Mouse (Mus musculus) embryonic facial prominence, embryonic 11.5 days (tissue): ENCODE results near the gene Tmem265. TPM values are rescaled to one million over a fixed set of nuclear protein-coding genes. Genes with fewer than 3 reads are reported as not detected.

Experiments used
- ATAC-seq: fragments of 200-750 bp; cut with Nextera tagmentation; replicated peaks from 2 replicates; pipeline ENCODE4 v1.8.0; 2017; ENCODE audit warnings: low read depth; ENCODE audit not compliant: insufficient number of reproducible peaks, low FRiP score, low TSS enrichment
- DNase-seq: peaks from one replicate; pipeline ENCODE4 v3.0.0-alpha.2; 2015; ENCODE audit warnings: low spot score
- H3K27ac ChIP-seq: fragments of 300-500 bp; sonication (generic); replicated peaks from 2 replicates; pipeline ENCODE4 v1.5.1; 2014; ENCODE audit warnings: mild to moderate bottlenecking, low read depth, low read length, control low read depth
- H3K27me3 ChIP-seq: fragments of 300-500 bp; sonication (generic); 2 replicates; pipeline ENCODE4 v1.6.1; 2014; ENCODE audit warnings: mild to moderate bottlenecking, low read length, moderate library complexity, mixed read lengths; ENCODE audit not compliant: control insufficient read depth, insufficient read depth
- H3K36me3 ChIP-seq: fragments of 300-500 bp; sonication (generic); replicated peaks from 2 replicates; pipeline ENCODE4 v1.6.1; 2014; ENCODE audit warnings: low read depth, mild to moderate bottlenecking, low read length, moderate library complexity, mixed read lengths; ENCODE audit not compliant: control insufficient read depth, insufficient read depth
- H3K4me1 ChIP-seq: fragments of 300-500 bp; sonication (generic); 2 replicates; pipeline ENCODE4 v1.6.1; 2014; ENCODE audit warnings: low read length, mixed read lengths; ENCODE audit not compliant: control insufficient read depth, insufficient read depth
- H3K4me2 ChIP-seq: fragments of 300-500 bp; sonication (generic); 2 replicates; pipeline ENCODE4 v1.6.1; 2014; ENCODE audit warnings: low read depth, mild to moderate bottlenecking, control low read depth, low read length, moderate library complexity
- H3K4me3 ChIP-seq: fragments of 300-500 bp; sonication (generic); 2 replicates; pipeline ENCODE4 v1.5.1; 2014; ENCODE audit warnings: low read depth, low read length, control low read depth
- H3K9ac ChIP-seq: fragments of 300-500 bp; sonication (generic); replicated peaks from 2 replicates; pipeline ENCODE4 v1.6.1; 2014; ENCODE audit warnings: mild to moderate bottlenecking, control low read depth, low read length
- H3K9me3 ChIP-seq: fragments of 300-500 bp; sonication (generic); replicated peaks from 2 replicates; pipeline ENCODE4 v1.6.1; 2016; ENCODE audit warnings: mild to moderate bottlenecking, low read length, inconsistent platforms, mixed read lengths; ENCODE audit not compliant: control insufficient read depth
- WGBS: fragments of 180-500 bp; shearing (Covaris S2); extraction: QIAGEN DNeasy Blood & Tissue Kit; methylation state at CpG from one replicate; pipeline ENCODE4 v1.1.7; 2014; 5-methylcytosine and 5-hydroxymethylcytosine counted together
- polyA plus RNA-seq: library from polyadenylated mRNA; unstranded; fragments of >200 nt; fragmentation: Nextera tagmentation; extraction: Ambion mirVana; gene quantifications from 2 replicates; pipeline ENCODE4 v1.2.1, GENCODE M21; 2014

Gene Tmem265
- 4.8 and 5.7 TPM in 2 replicates for polyA plus RNA-seq

DNA sequence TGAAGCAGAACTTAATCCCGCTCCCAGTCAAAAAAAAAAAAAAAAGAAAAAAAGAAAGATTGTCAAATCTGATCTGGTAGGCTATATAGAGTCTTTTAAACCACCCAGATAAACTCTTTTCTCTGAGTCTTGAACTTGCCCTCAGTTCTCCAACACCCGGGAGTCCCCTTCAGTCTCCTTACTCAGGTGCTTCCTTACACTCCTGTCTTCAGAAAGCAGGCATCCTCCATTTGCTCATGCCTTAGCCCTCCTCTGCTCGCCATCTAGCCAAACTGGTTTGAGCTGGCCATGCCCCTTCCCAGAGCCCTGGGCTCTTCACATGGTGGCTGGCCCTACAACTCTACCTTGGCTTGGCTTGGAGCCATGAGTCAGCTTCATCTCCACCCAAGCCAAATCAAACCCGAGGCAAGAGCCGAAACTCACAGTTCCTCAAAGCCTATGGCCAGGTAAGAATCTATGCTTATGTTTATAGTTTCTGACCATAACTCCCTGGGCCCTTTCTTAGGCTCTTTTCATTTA is at the start of gene Tmem265:
Gene Tmem265, plus strand, starts transcription at position 51 of the 519 bp plus-strand sequence.
- Histone ChIP-seq H3K4me2 (no peak within 1 kb of the TSS), H3K9ac (no peak within 1 kb of the TSS), H3K4me3 (no peak within 1 kb of the TSS), H3K4me1 (no peaks in the 10 kb centered on the region), H3K9me3 (no peaks in the 10 kb centered on the region), H3K27me3 (no peaks in the 10 kb centered on the region), H3K27ac (no peak within 1 kb of the TSS), H3K36me3 (peaks cover 24% of the 10 kb centered on the region)
- no peak for ATAC-seq
- WGBS: 91% methylated on average over 5 of the region's 5 CpGs
- no peak for DNase-seq

DNA sequence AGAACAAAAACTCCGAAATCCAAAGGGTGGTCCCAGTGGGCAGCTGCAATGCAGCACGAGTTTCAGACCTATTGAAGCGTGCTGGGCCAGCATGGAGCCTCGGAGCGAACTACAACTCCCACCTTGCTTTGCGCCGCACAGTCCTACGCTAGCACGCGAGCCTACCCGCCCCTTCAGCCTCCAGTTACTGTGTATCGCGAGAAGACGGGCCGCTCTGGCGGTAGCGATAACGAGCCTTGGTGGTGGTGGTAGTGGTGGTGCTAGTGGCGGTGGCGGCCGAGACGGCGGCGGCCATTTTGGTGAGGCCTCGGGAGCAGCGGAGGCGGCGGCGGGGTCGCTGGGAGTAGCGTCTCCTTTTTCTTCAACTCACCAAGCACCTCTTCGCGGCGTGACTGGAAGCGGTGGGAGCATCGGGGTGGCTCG is 49.4 kb upstream of the Tmem265 start, which contains the start of gene Srcap:
Gene Srcap, plus strand, starts transcription at position 176 of the 423 bp plus-strand sequence.
- peak within 1 kb of the TSS; percentile 80 for H3K4me3 ChIP-seq
- H3K9ac ChIP-seq: peak within 1 kb of the TSS; percentile 77
- peak within 1 kb of the TSS; percentile 59 for H3K4me2 ChIP-seq
- peak; percentile 98 for DNase-seq
- no peaks in the 10 kb centered on the region for H3K4me1 ChIP-seq
- no peaks in the 10 kb centered on the region; the same call in 1 of the 2 replicates for H3K36me3 ChIP-seq
- WGBS: under 1% methylated on average over 37 of the region's 37 CpGs
- ATAC-seq: peak; percentile 98
- peak within 1 kb of the TSS; percentile 95 for H3K27ac ChIP-seq
- H3K27me3 ChIP-seq: no peaks in the 10 kb centered on the region
- H3K9me3 ChIP-seq: no peaks in the 10 kb centered on the region

DNA sequence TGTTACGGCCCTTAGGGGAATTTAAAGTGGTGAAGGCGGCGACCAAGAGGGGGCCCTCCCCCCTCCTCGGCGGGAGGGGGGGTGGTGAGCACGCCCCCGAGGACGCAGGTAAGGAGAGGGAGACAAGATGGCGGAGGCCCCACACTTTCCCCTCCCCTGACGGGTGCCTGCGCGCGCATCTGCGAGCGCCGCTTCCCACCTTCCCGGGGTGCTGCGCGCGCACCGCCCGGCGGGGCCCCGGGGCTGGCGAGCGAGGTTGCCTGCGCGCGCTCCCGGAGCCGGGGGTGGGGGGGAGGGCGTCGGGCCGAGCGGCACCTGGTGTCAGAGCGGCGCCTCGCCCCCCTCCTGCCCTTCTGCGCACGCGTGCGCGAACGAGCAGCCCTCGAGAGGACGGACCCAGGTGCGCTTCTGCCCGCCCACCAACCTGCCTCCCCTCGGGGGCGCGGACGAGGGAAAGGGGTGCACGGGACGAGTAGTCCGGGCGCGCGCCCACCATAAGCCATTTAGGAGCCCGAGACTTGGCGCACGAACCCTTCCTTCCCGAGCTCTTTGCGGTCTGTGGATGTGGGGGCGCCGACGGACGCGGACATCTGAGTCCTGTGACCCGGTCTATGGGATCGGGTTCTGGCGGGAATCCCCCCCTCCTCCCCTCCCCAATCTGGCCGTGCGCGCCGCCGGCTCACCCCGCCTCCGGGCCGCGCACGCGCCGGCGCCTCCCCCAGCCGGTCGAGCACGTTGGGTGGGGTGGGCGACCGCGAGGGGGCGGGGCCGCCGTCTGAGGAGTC is 48.8 kb upstream of the Tmem265 start:
- WGBS: under 1% methylated on average over 62 of the region's 93 CpGs
- Histone ChIP-seq H3K4me2 (peak overlapping the region; percentile 59), H3K27me3 (no peaks in the 10 kb centered on the region), H3K9ac (peak overlapping the region; percentile 77), H3K4me3 (peak overlapping the region; percentile 80), H3K27ac (peak overlapping the region; percentile 95), H3K36me3 (peaks cover 2% of the 10 kb centered on the region; the same call in 1 of the 2 replicates), H3K4me1 (no peaks in the 10 kb centered on the region), H3K9me3 (no peaks in the 10 kb centered on the region)
- ATAC-seq (peak; percentile 74), DNase-seq (peak; percentile 95)

GRCm38 (mm10) chr7:127513016-127513390 is 48.2 kb upstream of the Tmem265 start:
- H3K4me3 ChIP-seq: peak overlapping the region; percentile 80
- no peak for ATAC-seq
- WGBS: 44% methylated on average over 8 of the region's 8 CpGs
- peak overlapping the region; percentile 77 for H3K9ac ChIP-seq
- no peak for DNase-seq
- H3K27me3 ChIP-seq: no peaks in the 10 kb centered on the region
- peak overlapping the region; percentile 95; the same call in 1 of the 2 replicates for H3K27ac ChIP-seq
- H3K9me3 ChIP-seq: no peaks in the 10 kb centered on the region
- peaks cover 2% of the 10 kb centered on the region; the same call in 1 of the 2 replicates for H3K36me3 ChIP-seq
- no peaks in the 10 kb centered on the region for H3K4me1 ChIP-seq
- peak overlapping the region; percentile 59 for H3K4me2 ChIP-seq

DNA sequence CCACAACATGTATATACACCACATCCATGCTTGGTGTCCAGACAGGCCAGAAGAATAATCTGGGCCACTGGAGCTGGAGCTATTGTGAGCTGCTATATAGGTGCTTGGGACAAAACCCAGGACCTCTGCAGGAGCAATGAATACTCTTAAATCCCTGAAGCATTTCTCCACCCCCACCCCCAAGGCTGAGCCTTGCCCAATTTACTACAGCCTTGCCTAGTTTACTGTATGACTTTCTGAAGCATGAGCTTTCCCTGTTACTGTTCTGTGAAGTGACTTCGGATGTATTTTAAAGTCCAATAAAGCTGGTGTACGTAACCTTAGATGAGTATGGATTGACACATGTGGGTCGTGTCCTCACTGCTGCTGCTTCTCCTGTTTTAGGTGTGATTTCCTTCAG is 47.4 kb upstream of the Tmem265 start:
- no peak for DNase-seq
- H3K4me1 ChIP-seq: no peaks in the 10 kb centered on the region
- H3K27me3 ChIP-seq: no peaks in the 10 kb centered on the region
- no peak for ATAC-seq
- no peak overlapping the region for H3K4me2 ChIP-seq
- no peak overlapping the region for H3K9ac ChIP-seq
- no peak overlapping the region for H3K27ac ChIP-seq
- H3K9me3 ChIP-seq: no peaks in the 10 kb centered on the region
- 84% methylated on average over 3 of the region's 3 CpGs for WGBS
- peak overlapping the region; percentile 80; the same call in 1 of the 2 replicates for H3K4me3 ChIP-seq
- H3K36me3 ChIP-seq: peaks cover 2% of the 10 kb centered on the region; the same call in 1 of the 2 replicates

DNA sequence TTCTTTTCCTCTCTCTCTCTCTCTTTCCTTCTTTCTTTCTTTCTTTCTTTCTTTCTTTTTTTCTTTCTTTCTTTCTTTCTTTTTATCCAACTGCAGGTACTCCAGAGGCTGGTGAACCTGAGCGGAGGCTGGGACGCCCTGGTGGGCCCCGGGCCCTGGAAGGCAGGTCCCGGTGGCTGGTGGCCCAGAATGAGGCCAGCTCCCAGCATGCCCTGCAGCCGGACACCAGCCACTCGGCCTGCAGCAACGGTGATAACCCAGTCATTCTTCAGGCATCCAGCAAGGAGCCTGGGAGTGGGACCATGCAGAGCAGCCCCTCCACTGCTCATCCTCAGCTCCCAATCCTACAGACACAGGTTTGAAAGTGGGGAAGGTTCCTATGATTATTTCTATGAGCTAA is 45.3 kb upstream of the Tmem265 start:
- peaks cover 2% of the 10 kb centered on the region for H3K36me3 ChIP-seq
- H3K9ac ChIP-seq: no peak overlapping the region
- WGBS: 92% methylated on average over 7 of the region's 7 CpGs
- no peaks in the 10 kb centered on the region for H3K9me3 ChIP-seq
- ATAC-seq (no peak), DNase-seq (no peak)
- no peak overlapping the region for H3K4me2 ChIP-seq
- H3K4me1 ChIP-seq: no peaks in the 10 kb centered on the region
- no peaks in the 10 kb centered on the region for H3K27me3 ChIP-seq
- no peak overlapping the region for H3K27ac ChIP-seq
- no peak overlapping the region for H3K4me3 ChIP-seq

GRCm38 (mm10) chr7:127516344-127516743 is 44.8 kb upstream of the Tmem265 start:
- no peaks in the 10 kb centered on the region for H3K4me1 ChIP-seq
- no peaks in the 10 kb centered on the region for H3K27me3 ChIP-seq
- 92% methylated on average over 6 of the region's 7 CpGs for WGBS
- no peaks in the 10 kb centered on the region for H3K9me3 ChIP-seq
- peaks cover 2% of the 10 kb centered on the region for H3K36me3 ChIP-seq
- no peak overlapping the region for H3K9ac ChIP-seq
- no peak overlapping the region for H3K4me2 ChIP-seq
- no peak overlapping the region for H3K27ac ChIP-seq
- no peak overlapping the region for H3K4me3 ChIP-seq
- DNase-seq (no peak), ATAC-seq (no peak)

- H3K36me3 ChIP-seq: peaks cover 12% of the 10 kb centered on the region
These were observed 41.9 kb upstream of the Tmem265 start, which contains the start of gene Gm42715 for GRCm38 (mm10) chr7:127519284-127519683. Gm42715 (plus strand) TSS chr7:127519584.

More at GRCm38 (mm10) chr7:127519284-127519683, 41.9 kb upstream of the Tmem265 start, which contains the start of gene Gm42715:
- WGBS: 98% methylated on average over 3 of the region's 3 CpGs
- ATAC-seq: no peak
- Histone ChIP-seq H3K4me1 (no peaks in the 10 kb centered on the region), H3K4me3 (no peak within 1 kb of the TSS), H3K27ac (no peak within 1 kb of the TSS), H3K27me3 (no peaks in the 10 kb centered on the region), H3K9ac (no peak within 1 kb of the TSS), H3K4me2 (no peak within 1 kb of the TSS), H3K9me3 (no peaks in the 10 kb centered on the region)
- DNase-seq: no peak
